19 mouse cellular contexts compared by ENCODE assay signal in the genomic region with DNA sequence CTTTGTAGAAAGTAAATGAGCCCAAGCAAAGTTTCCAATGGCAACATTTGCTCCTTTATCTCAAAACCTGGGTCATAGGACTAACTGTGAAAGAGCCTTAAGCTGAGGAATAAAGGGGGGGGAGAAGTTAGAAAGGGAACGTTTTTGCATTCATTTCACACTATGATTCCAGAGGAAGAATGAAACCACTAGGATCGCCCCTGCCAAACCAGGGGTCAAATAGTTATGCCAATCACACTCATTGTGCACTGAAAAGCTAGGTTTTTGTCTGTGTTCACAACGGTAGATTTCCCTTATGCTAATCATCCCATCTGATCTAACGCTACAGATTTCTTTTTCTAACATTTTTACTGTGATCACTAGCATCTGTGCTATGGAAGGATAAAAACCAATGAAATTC.
DNase-seq lines count a peak whose midpoint lies in the region; ATAC-seq lines count a peak whose summit lies in the region.
"Had no signal": no experiment of that assay in that cellular context is flagged by ENCODE, and none has a peak within 500 bp of the region (broad histone marks: within the 10 kb centered on the region; RNA-seq: fewer than 3 reads in every experiment).

No protein-coding gene starts in this region.

- H3K27me3 ChIP-seq in midbrain, embryonic 11.5 days (ENCODE audit: control insufficient read depth, insufficient read depth, low read length), result no peaks in the 10 kb centered on the region
- no peaks in the 10 kb centered on the region for H3K27me3 ChIP-seq in midbrain, embryonic 16.5 days (ENCODE audit: control insufficient read depth, insufficient read depth, low read depth, low read length)
- no peaks in the 10 kb centered on the region for H3K27me3 ChIP-seq in forebrain, embryonic 13.5 days
- no peaks in the 10 kb centered on the region for H3K27me3 ChIP-seq in midbrain, embryonic 14.5 days (ENCODE audit: control insufficient read depth, insufficient read depth, low read length)
- H3K27me3 ChIP-seq: embryonic facial prominence, embryonic 15.5 days; hindbrain, embryonic 15.5 days; megakaryocyte, embryonic 14.5 days had no signal

- 0 out of 2 replicates have a peak, but pooled peaks cover 2% of the 10 kb centered on the region for H3K4me1 ChIP-seq in midbrain, embryonic 11.5 days (ENCODE audit: control insufficient read depth, insufficient read depth, low read length)
- H3K4me1 ChIP-seq in midbrain, embryonic 16.5 days (ENCODE audit: control insufficient read depth, insufficient read depth, low read length), result no peaks in the 10 kb centered on the region
- H3K4me1 ChIP-seq in forebrain, embryonic 13.5 days, result peaks cover 4% of the 10 kb centered on the region; the same call in 1 of the 2 replicates
- H3K4me1 ChIP-seq in midbrain, embryonic 14.5 days (ENCODE audit: control insufficient read depth, insufficient read depth, low read length), result 0 out of 2 replicates have a peak, but pooled peaks cover 3% of the 10 kb centered on the region
- H3K4me1 ChIP-seq: embryonic facial prominence, embryonic 15.5 days; hindbrain, embryonic 15.5 days; megakaryocyte, embryonic 14.5 days had no signal

- H3K9me3 ChIP-seq in midbrain, embryonic 11.5 days (ENCODE audit: control insufficient read depth, low read length), result no peaks in the 10 kb centered on the region
- H3K9me3 ChIP-seq in midbrain, embryonic 16.5 days (replicated peaks; ENCODE audit: control insufficient read depth, low read length, poor library complexity, severe bottlenecking), result no peaks in the 10 kb centered on the region
- no peaks in the 10 kb centered on the region for H3K9me3 ChIP-seq in forebrain, embryonic 13.5 days (replicated peaks)
- H3K9me3 ChIP-seq in midbrain, embryonic 14.5 days (ENCODE audit: control insufficient read depth, low read length), result no peaks in the 10 kb centered on the region
- H3K9me3 ChIP-seq: embryonic facial prominence, embryonic 15.5 days; hindbrain, embryonic 15.5 days; limb, embryonic 10.5 days; megakaryocyte, embryonic 14.5 days had no signal

- H3K4me2 ChIP-seq in midbrain, embryonic 11.5 days, result no peak overlapping the region
- no peak overlapping the region for H3K4me2 ChIP-seq in midbrain, embryonic 16.5 days (ENCODE audit: low read length)
- no peak overlapping the region for H3K4me2 ChIP-seq in forebrain, embryonic 13.5 days
- H3K4me2 ChIP-seq in midbrain, embryonic 14.5 days (ENCODE audit: low read length), result no peak overlapping the region
- H3K4me2 ChIP-seq: embryonic facial prominence, embryonic 15.5 days; hindbrain, embryonic 15.5 days had no signal

- WGBS in midbrain, embryonic 11.5 days, result 14% methylated on average over 4 of the region's 4 CpGs
- WGBS in midbrain, embryonic 16.5 days, result 9% methylated on average over 4 of the region's 4 CpGs
- 2% methylated on average over 4 of the region's 4 CpGs for WGBS in forebrain, embryonic 13.5 days
- WGBS in midbrain, embryonic 14.5 days, result 2% methylated on average over 4 of the region's 4 CpGs

- H3K27ac ChIP-seq in midbrain, embryonic 11.5 days (ENCODE audit: low read depth, low read length), result no peak overlapping the region
- H3K27ac ChIP-seq in midbrain, embryonic 16.5 days (ENCODE audit: low read length), result no peak overlapping the region
- H3K27ac ChIP-seq in forebrain, embryonic 13.5 days, result no peak overlapping the region
- H3K27ac ChIP-seq in midbrain, embryonic 14.5 days (replicated peaks; ENCODE audit: low read depth, low read length), result no peak overlapping the region
- H3K27ac ChIP-seq: embryonic facial prominence, embryonic 15.5 days; hindbrain, embryonic 15.5 days; left cerebral cortex, adult 2 months; limb, embryonic 10.5 days had no signal

- no peak overlapping the region for H3K9ac ChIP-seq in midbrain, embryonic 11.5 days (ENCODE audit: low read length)
- no peak overlapping the region for H3K9ac ChIP-seq in midbrain, embryonic 16.5 days (ENCODE audit: low read depth, low read length)
- H3K9ac ChIP-seq in forebrain, embryonic 13.5 days, result no peak overlapping the region
- H3K9ac ChIP-seq in midbrain, embryonic 14.5 days (replicated peaks; ENCODE audit: low read length), result no peak overlapping the region
- H3K9ac ChIP-seq: embryonic facial prominence, embryonic 15.5 days; hindbrain, embryonic 15.5 days had no signal

- DNase-seq in midbrain, embryonic 11.5 days (ENCODE audit: low spot score, missing footprints), result peak; percentile 87
- DNase-seq in embryo, embryonic 11 days, result peak; percentile 59
- peak; percentile 42 for DNase-seq in midbrain, embryonic 14.5 days
- no peak for DNase-seq in layer of hippocampus, postnatal 10 days (ENCODE audit: low spot score in 2 of 2)
- DNase-seq in heart, postnatal 14 days, result no peak
- DNase-seq: cerebellum, adult 2 months; kidney, adult 18-20 months; kidney, postnatal 10 days; lung, adult 18-20 months; lung, postnatal 14 days; right cerebral cortex, postnatal 4 days; thymus, adult 2 months had no signal

- intact Hi-C loops in heart, postnatal 14 days (cut with DNase I), result no loop called here

- peak; percentile 87 for ATAC-seq in midbrain, embryonic 11.5 days (ENCODE audit: low FRiP score)
- ATAC-seq in midbrain, embryonic 16.5 days, result no peak
- ATAC-seq in forebrain, embryonic 13.5 days, result peak; percentile 48
- peak; percentile 66; the same call in 1 of the 2 replicates for ATAC-seq in midbrain, embryonic 14.5 days (ENCODE audit: low FRiP score, low TSS enrichment)

- no peak overlapping the region for H3K4me3 ChIP-seq in midbrain, embryonic 11.5 days (ENCODE audit: low read depth, low read length)
- H3K4me3 ChIP-seq in midbrain, embryonic 16.5 days (ENCODE audit: low read depth, low read length), result no peak overlapping the region
- H3K4me3 ChIP-seq in forebrain, embryonic 13.5 days, result no peak overlapping the region
- H3K4me3 ChIP-seq in midbrain, embryonic 14.5 days (replicated peaks; ENCODE audit: low read depth, low read length), result no peak overlapping the region
- H3K4me3 ChIP-seq: embryonic facial prominence, embryonic 15.5 days; hindbrain, embryonic 15.5 days; left cerebral cortex, adult 2 months; limb, embryonic 10.5 days; megakaryocyte, embryonic 14.5 days had no signal

- H3K36me3 ChIP-seq in midbrain, embryonic 11.5 days (ENCODE audit: control insufficient read depth, insufficient read depth, low read length), result no peaks in the 10 kb centered on the region
- no peaks in the 10 kb centered on the region for H3K36me3 ChIP-seq in midbrain, embryonic 16.5 days (ENCODE audit: control insufficient read depth, insufficient read depth, low read length)
- no peaks in the 10 kb centered on the region for H3K36me3 ChIP-seq in forebrain, embryonic 13.5 days (ENCODE audit: poor library complexity, severe bottlenecking)
- no peaks in the 10 kb centered on the region for H3K36me3 ChIP-seq in midbrain, embryonic 14.5 days (ENCODE audit: control insufficient read depth, insufficient read depth, low read length)
- H3K36me3 ChIP-seq: embryonic facial prominence, embryonic 15.5 days; hindbrain, embryonic 15.5 days; limb, embryonic 10.5 days had no signal

Comparison
In these comparisons a context has a peak if more than half of its experiments do, and no peak if none do; other contexts are left out.
1. DNase-seq: peak in midbrain, embryonic 11.5 days (single experiment), embryo, embryonic 11 days (single experiment) and midbrain, embryonic 14.5 days (single experiment); none in layer of hippocampus, postnatal 10 days (0 of 2) and heart, postnatal 14 days (0 of 2).